ENCODE assay signal across 8 mouse cellular contexts in genomic region chr12:118299956-118300355, GRCm38 (mm10). TPM values are rescaled to one million over a fixed set of nuclear protein-coding genes. Genes with fewer than 3 reads are reported as not detected.
A peak's percentile ranks its signal among the peaks of the same experiment; 100 is the strongest.
DNase-seq lines count a peak whose midpoint lies in the region; ATAC-seq lines count a peak whose summit lies in the region.

No protein-coding gene starts in this region.

- peak; percentile 62 to 88 for DNase-seq in adrenal gland, adult (ENCODE audit: inconsistent age in 2 of 2, low spot score in 1 of 2)
- DNase-seq in adrenal gland, postnatal 4 days (ENCODE audit: low spot score in 2 of 2) = no peak
- peak; percentile 36 for DNase-seq in ZHBTc4 (ENCODE audit: low read depth, low spot score)
- peak; percentile 28 for DNase-seq in embryonic facial prominence, embryonic 10.5 days (ENCODE audit: low spot score)
- DNase-seq in kidney, postnatal 36 days = peak; percentile 52 to 69
- DNase-seq in thymus, postnatal 25 days = peak; percentile 16

- H3K79me2 ChIP-seq in macrophage (ENCODE audit: inconsistent target) = no peaks in the 10 kb centered on the region

- no peak overlapping the region for H3K9ac ChIP-seq in heart, embryonic 16.5 days (ENCODE audit: low read length)

- no peak for ATAC-seq in heart, embryonic 16.5 days (replicated peaks; ENCODE audit: extremely low read depth, insufficient read depth, low FRiP score)

- H3K36me3 ChIP-seq in embryonic facial prominence, embryonic 10.5 days (replicated peaks) = peaks cover 12% of the 10 kb centered on the region
- H3K36me3 ChIP-seq in heart, embryonic 16.5 days (ENCODE audit: control insufficient read depth, insufficient read depth) = no peaks in the 10 kb centered on the region
- H3K36me3 ChIP-seq in macrophage (ENCODE audit: inconsistent target) = no peaks in the 10 kb centered on the region

- H3K27me3 ChIP-seq in embryonic facial prominence, embryonic 10.5 days (replicated peaks; ENCODE audit: low read depth, poor library complexity, severe bottlenecking) = no peaks in the 10 kb centered on the region
- no peaks in the 10 kb centered on the region for H3K27me3 ChIP-seq in heart, embryonic 16.5 days (ENCODE audit: control insufficient read depth, insufficient read depth, low read length)

- no peaks in the 10 kb centered on the region for H3K9me3 ChIP-seq in embryonic facial prominence, embryonic 10.5 days
- no peaks in the 10 kb centered on the region for H3K9me3 ChIP-seq in heart, embryonic 16.5 days (replicated peaks; ENCODE audit: control insufficient read depth, low read length)

- peak overlapping the region; percentile 95; the same call in 1 of the 2 replicates for H3K27ac ChIP-seq in embryonic facial prominence, embryonic 10.5 days (replicated peaks)
- no peak overlapping the region for H3K27ac ChIP-seq in heart, embryonic 16.5 days (ENCODE audit: low read length)
- no peak overlapping the region for H3K27ac ChIP-seq in macrophage

- 35% methylated on average over 6 of the region's 6 CpGs for WGBS in embryonic facial prominence, embryonic 10.5 days
- WGBS in heart, embryonic 16.5 days = 27% methylated on average over 6 of the region's 6 CpGs
- 50% methylated on average over 6 of the region's 6 CpGs for WGBS in macrophage (ENCODE audit: missing documents)

- H3K4me2 ChIP-seq in heart, embryonic 16.5 days (ENCODE audit: low read depth, low read length) = peak overlapping the region; percentile 82

- peaks cover 39% of the 10 kb centered on the region for H3K4me1 ChIP-seq in embryonic facial prominence, embryonic 10.5 days
- peaks cover 23% of the 10 kb centered on the region for H3K4me1 ChIP-seq in heart, embryonic 16.5 days (ENCODE audit: control insufficient read depth, insufficient read depth, low read length)

- peak overlapping the region; percentile 87 for H3K4me3 ChIP-seq in embryonic facial prominence, embryonic 10.5 days
- peak overlapping the region; percentile 9; the same call in 1 of the 2 replicates for H3K4me3 ChIP-seq in heart, embryonic 16.5 days (ENCODE audit: low read length)
- peak overlapping the region; percentile 64; the same call in 1 of the 2 replicates for H3K4me3 ChIP-seq in macrophage (ENCODE audit: inconsistent target)

RNA-seq across cellular contexts. Expression of gene Sp4, which starts 1.3 kb away (rescaled TPM):
- 10 to 100 TPM; 12.3 to 13.7 TPM for total RNA-seq in adrenal gland, postnatal 4 days (2021)
- polyA plus RNA-seq in embryonic facial prominence, embryonic 10.5 days (2016; fragmentation: Nextera tagmentation; extraction: Ambion mirVana) = 11.0 and 11.9 TPM in 2 replicates
- 6.6 and 6.7 TPM in 2 replicates for polyA plus RNA-seq in heart, embryonic 16.5 days (2015; fragmentation: Nextera tagmentation; extraction: Ambion mirVana)
- 10 to 100 TPM in 18 of 26 experiments, 1 to 10 TPM in 8; 5.0 to 16.4 (median 11.7) TPM for total RNA-seq in macrophage (2018; cell fraction: chromatin; rRNA removed)
- 1 to 10 TPM; 4.3 to 8.3 (median 5.6) TPM for total RNA-seq in macrophage (2018; cell fraction: cytosol; rRNA removed)
- 10 to 100 TPM in 10 of 26 experiments, 1 to 10 TPM in 16; 4.3 to 14.0 (median 9.4) TPM for total RNA-seq in macrophage (2018; cell fraction: nucleus; rRNA removed)
- polyA plus RNA-seq in macrophage (2018) = 2.4 to 4.3 TPM (median 2.7 TPM) in 3 replicates

Comparison
In these comparisons a context has a peak if more than half of its experiments do, and no peak if none do; other contexts are left out.
1. DNase-seq: peak in adrenal gland, adult (2 of 2), ZHBTc4 (single experiment), embryonic facial prominence, embryonic 10.5 days (single experiment), kidney, postnatal 36 days (2 of 2) and thymus, postnatal 25 days (single experiment); none in adrenal gland, postnatal 4 days (0 of 2).
2. H3K4me3 ChIP-seq: peak in every context shown above with its lines; median percentile 87 in embryonic facial prominence, embryonic 10.5 days; 64 in macrophage; 9 in heart, embryonic 16.5 days.